Mouse (Mus musculus) brown adipose tissue, adult 24 weeks (tissue): ENCODE data around the gene E2f8. TPM values are rescaled to one million over a fixed set of nuclear protein-coding genes. Genes with fewer than 3 reads are reported as not detected.

Source experiments
- H3K27ac ChIP-seq: fragments of 200-500 bp; replicated peaks from 2 replicates; pipeline ENCODE4 v1.5.1; 2012; ENCODE audit warnings: low read depth, mild to moderate bottlenecking, low read length
- H3K4me1 ChIP-seq: fragments of 200-500 bp; 2 replicates; pipeline ENCODE4 v1.6.1; 2012; ENCODE audit warnings: low read length, mixed read lengths; ENCODE audit not compliant: control insufficient read depth, insufficient read depth, insufficient read length
- H3K4me3 ChIP-seq: fragments of 200-500 bp; 2 replicates; pipeline ENCODE4 v1.5.1; 2012; ENCODE audit warnings: low read depth, mild to moderate bottlenecking, low read length, moderate library complexity; ENCODE audit not compliant: insufficient read depth
- polyA plus RNA-seq: library from polyadenylated mRNA; stranded (reverse); fragments of >200 nt; gene quantifications from 2 replicates; pipeline ENCODE4 v1.2.4, GENCODE M21; 2012; ENCODE audit not compliant: missing spikeins, insufficient read depth, insufficient read length

The E2f8 gene
- polyA plus RNA-seq: not detected in 2 replicates

- Histone ChIP-seq H3K27ac (no peak within 1 kb of the TSS), H3K4me1 (peaks cover 3% of the 10 kb centered on the region; the same call in 1 of the 2 replicates)
These were observed at the start of gene E2f8 for GRCm38 (mm10) chr7:48881486-48881885. TSS of gene E2f8 (minus strand) at chr7:48881596.

GRCm38 (mm10) chr7:48930399-48930798 is 49.0 kb upstream of the E2f8 start:
- no peak overlapping the region for H3K27ac ChIP-seq

More at GRCm38 (mm10) chr7:48881486-48881885, at the start of gene E2f8:
- peak within 1 kb of the TSS; percentile 66 for H3K4me3 ChIP-seq

GRCm38 (mm10) chr7:48928364-48928763 is 47.0 kb upstream of the E2f8 start:
- H3K4me1 ChIP-seq: peaks cover 2% of the 10 kb centered on the region; the same call in 1 of the 2 replicates
- H3K4me3 ChIP-seq: no peak overlapping the region
- H3K27ac ChIP-seq: no peak overlapping the region

More at GRCm38 (mm10) chr7:48930399-48930798, 49.0 kb upstream of the E2f8 start:
- Histone ChIP-seq H3K4me3 (no peak overlapping the region), H3K4me1 (peaks cover 10% of the 10 kb centered on the region)

- Histone ChIP-seq H3K27ac (no peak overlapping the region), H3K4me1 (peaks cover under 1% of the 10 kb centered on the region; the same call in 1 of the 2 replicates), H3K4me3 (no peak overlapping the region)
These were observed 43.8 kb upstream of the E2f8 start for GRCm38 (mm10) chr7:48925214-48925613.

GRCm38 (mm10) chr7:48923620-48924019 is 42.2 kb upstream of the E2f8 start:
- Histone ChIP-seq H3K4me1 (no peaks in the 10 kb centered on the region), H3K27ac (no peak overlapping the region), H3K4me3 (no peak overlapping the region)

- Histone ChIP-seq H3K4me3 (no peak overlapping the region), H3K27ac (no peak overlapping the region), H3K4me1 (0 out of 2 replicates have a peak, but pooled peaks cover 4% of the 10 kb centered on the region)
These were observed 37.0 kb upstream of the E2f8 start for GRCm38 (mm10) chr7:48918389-48918788.

- H3K4me3 ChIP-seq: no peak overlapping the region
- H3K27ac ChIP-seq: no peak overlapping the region
These were observed 36.6 kb upstream of the E2f8 start for GRCm38 (mm10) chr7:48917988-48918387.

GRCm38 (mm10) chr7:48917463-48917862 is 36.1 kb upstream of the E2f8 start:
- H3K27ac ChIP-seq: no peak overlapping the region
- H3K4me1 ChIP-seq: 0 out of 2 replicates have a peak, but pooled peaks cover 4% of the 10 kb centered on the region
- H3K4me3 ChIP-seq: no peak overlapping the region

More at GRCm38 (mm10) chr7:48917988-48918387, 36.6 kb upstream of the E2f8 start:
- 0 out of 2 replicates have a peak, but pooled peaks cover 4% of the 10 kb centered on the region for H3K4me1 ChIP-seq

GRCm38 (mm10) chr7:48914630-48915506 is 33.5 kb upstream of the E2f8 start:
- no peak overlapping the region for H3K27ac ChIP-seq
- no peak overlapping the region for H3K4me3 ChIP-seq
- H3K4me1 ChIP-seq: 0 out of 2 replicates have a peak, but pooled peaks cover 4% of the 10 kb centered on the region

GRCm38 (mm10) chr7:48911146-48911545 is 29.8 kb upstream of the E2f8 start:
- Histone ChIP-seq H3K4me3 (no peak overlapping the region), H3K4me1 (no peaks in the 10 kb centered on the region), H3K27ac (no peak overlapping the region)

GRCm38 (mm10) chr7:48910282-48910681 is 28.9 kb upstream of the E2f8 start:
- Histone ChIP-seq H3K27ac (no peak overlapping the region), H3K4me1 (no peaks in the 10 kb centered on the region), H3K4me3 (no peak overlapping the region)

- Histone ChIP-seq H3K4me1 (no peaks in the 10 kb centered on the region), H3K27ac (no peak overlapping the region), H3K4me3 (no peak overlapping the region)
These were observed 27.9 kb upstream of the E2f8 start for GRCm38 (mm10) chr7:48909342-48909671.

- no peak within 1 kb of the TSS for H3K27ac ChIP-seq
- no peak within 1 kb of the TSS for H3K4me3 ChIP-seq
- no peaks in the 10 kb centered on the region for H3K4me1 ChIP-seq
These were observed 27.3 kb upstream of the E2f8 start, which contains the start of gene Nav2 for GRCm38 (mm10) chr7:48908521-48909341. TSS of gene Nav2 (plus strand) at chr7:48908716.

GRCm38 (mm10) chr7:48902454-48902853 is 21.1 kb upstream of the E2f8 start:
- no peak overlapping the region for H3K27ac ChIP-seq
- H3K4me3 ChIP-seq: no peak overlapping the region
- peaks cover 8% of the 10 kb centered on the region for H3K4me1 ChIP-seq
